11 mouse cellular contexts compared by ENCODE assay signal in genomic region chr11:90663052-90663451, GRCm38 (mm10). TPM values are rescaled to one million over a fixed set of nuclear protein-coding genes. Genes with fewer than 3 reads are reported as not detected.
A peak's percentile ranks its signal among the peaks of the same experiment; 100 is the strongest.
DNase-seq lines count a peak whose midpoint lies in the region; ATAC-seq and TF ChIP-seq lines count a peak whose summit lies in the region.
"Had no signal": no experiment of that assay in that cellular context is flagged by ENCODE, and none has a peak within 500 bp of the region (broad histone marks: within the 10 kb centered on the region; RNA-seq: fewer than 3 reads in every experiment).

No protein-coding gene starts in this region.

- TF ChIP-seq CTCF in G1E (IDR thresholded peaks at IDR 0.05; ENCODE audit: low read depth, low read length), result no peak

- no peak overlapping the region for H3K4me3 ChIP-seq in forebrain, embryonic 15.5 days
- no peak overlapping the region for H3K4me3 ChIP-seq in forebrain, embryonic 16.5 days (replicated peaks; ENCODE audit: low read length)
- H3K4me3 ChIP-seq in G1E (ENCODE audit: low read depth, low read length), result no peak overlapping the region; the same call in 1 of the 2 replicates
- H3K4me3 ChIP-seq in erythroblast, embryonic 14.5 days (replicated peaks), result peak overlapping the region; percentile 59
- H3K4me3 ChIP-seq in liver, embryonic 16.5 days (ENCODE audit: low read depth, low read length), result peak overlapping the region; percentile 39

- H3K4me2 ChIP-seq in forebrain, embryonic 15.5 days (replicated peaks), result no peak overlapping the region
- H3K4me2 ChIP-seq in forebrain, embryonic 16.5 days (ENCODE audit: low read length), result no peak overlapping the region
- H3K4me2 ChIP-seq in liver, embryonic 16.5 days (ENCODE audit: low read depth, low read length), result peak overlapping the region; percentile 63

- peaks cover 22% of the 10 kb centered on the region for H3K4me1 ChIP-seq in forebrain, embryonic 15.5 days
- H3K4me1 ChIP-seq in forebrain, embryonic 16.5 days (replicated peaks; ENCODE audit: control insufficient read depth, insufficient read depth, low read length), result peaks cover 16% of the 10 kb centered on the region
- H3K4me1 ChIP-seq in G1E (ENCODE audit: insufficient read depth, low read depth, low read length), result peaks cover 52% of the 10 kb centered on the region
- H3K4me1 ChIP-seq in erythroblast, embryonic 14.5 days (ENCODE audit: control insufficient read depth), result peaks cover 84% of the 10 kb centered on the region
- H3K4me1 ChIP-seq in liver, embryonic 16.5 days (ENCODE audit: control insufficient read depth, low read depth, low read length), result peaks cover 54% of the 10 kb centered on the region

- 0 out of 2 replicates have a peak, but pooled peaks have one; percentile 11 for ATAC-seq in forebrain, embryonic 15.5 days (replicated peaks)
- no peak for ATAC-seq in forebrain, embryonic 16.5 days
- peak; percentile 64 for ATAC-seq in G1E (ENCODE audit: extremely low read depth, insufficient number of reproducible peaks, low FRiP score, poor library complexity, severe bottlenecking)
- ATAC-seq in liver, embryonic 16.5 days (ENCODE audit: low read depth), result peak; percentile 75

- no peaks in the 10 kb centered on the region for H3K9me3 ChIP-seq in forebrain, embryonic 15.5 days
- no peaks in the 10 kb centered on the region for H3K9me3 ChIP-seq in forebrain, embryonic 16.5 days (ENCODE audit: control insufficient read depth, low read length)
- no peaks in the 10 kb centered on the region for H3K9me3 ChIP-seq in G1E (replicated peaks)
- H3K9me3 ChIP-seq in erythroblast, embryonic 14.5 days (ENCODE audit: control insufficient read depth, low read length), result no peaks in the 10 kb centered on the region
- no peaks in the 10 kb centered on the region for H3K9me3 ChIP-seq in liver, embryonic 16.5 days (replicated peaks; ENCODE audit: control insufficient read depth, low read length)

- no peaks in the 10 kb centered on the region for H3K27me3 ChIP-seq in forebrain, embryonic 15.5 days
- H3K27me3 ChIP-seq in forebrain, embryonic 16.5 days (replicated peaks; ENCODE audit: control insufficient read depth, insufficient read depth, low read length), result no peaks in the 10 kb centered on the region
- no peaks in the 10 kb centered on the region for H3K27me3 ChIP-seq in G1E (ENCODE audit: insufficient read depth, low read length)
- no peaks in the 10 kb centered on the region for H3K27me3 ChIP-seq in erythroblast, embryonic 14.5 days (ENCODE audit: control insufficient read depth)
- no peaks in the 10 kb centered on the region for H3K27me3 ChIP-seq in liver, embryonic 16.5 days (ENCODE audit: control insufficient read depth, insufficient read depth, low read depth, low read length)

- 79% methylated on average over 3 of the region's 3 CpGs for WGBS in forebrain, embryonic 15.5 days
- WGBS in forebrain, embryonic 16.5 days, result 79% methylated on average over 3 of the region's 3 CpGs
- 25% methylated on average over 3 of the region's 3 CpGs for WGBS in liver, embryonic 16.5 days (ENCODE audit: insufficient replicate concordance)

- DNase-seq in G1E (ENCODE audit: low spot score), result no peak
- DNase-seq in cerebellum, adult 9-11 months, result no peak
- no peak for DNase-seq in adrenal gland, adult 2 months
- no peak for DNase-seq in ovary, adult 18-20 months (ENCODE audit: low spot score)
- DNase-seq: cerebellum, adult 11 months; left cerebral cortex, postnatal 4 days; lung, postnatal 14 days had no signal

- no peaks in the 10 kb centered on the region for H3K36me3 ChIP-seq in forebrain, embryonic 15.5 days
- H3K36me3 ChIP-seq in forebrain, embryonic 16.5 days (ENCODE audit: control insufficient read depth, insufficient read depth), result no peaks in the 10 kb centered on the region
- H3K36me3 ChIP-seq in G1E (replicated peaks), result peaks cover 35% of the 10 kb centered on the region
- H3K36me3 ChIP-seq in erythroblast, embryonic 14.5 days (ENCODE audit: control insufficient read depth), result peaks cover 89% of the 10 kb centered on the region
- peaks cover 24% of the 10 kb centered on the region for H3K36me3 ChIP-seq in liver, embryonic 16.5 days (ENCODE audit: control insufficient read depth, insufficient read depth)

- no peak overlapping the region for H3K27ac ChIP-seq in forebrain, embryonic 15.5 days (replicated peaks)
- no peak overlapping the region for H3K27ac ChIP-seq in forebrain, embryonic 16.5 days (ENCODE audit: low read length)
- H3K27ac ChIP-seq in liver, embryonic 16.5 days (ENCODE audit: low read length), result peak overlapping the region; percentile 97

- H3K9ac ChIP-seq in forebrain, embryonic 15.5 days (replicated peaks), result no peak overlapping the region
- H3K9ac ChIP-seq in forebrain, embryonic 16.5 days (replicated peaks; ENCODE audit: low read depth, low read length), result no peak overlapping the region
- peak overlapping the region; percentile 56 for H3K9ac ChIP-seq in liver, embryonic 16.5 days (ENCODE audit: low read depth, low read length)

RNA-seq across cellular contexts. Expression of gene Cox11, which starts 25.1 kb away (rescaled TPM):
- 38.0 and 39.9 TPM in 2 replicates for polyA plus RNA-seq in forebrain, embryonic 15.5 days (2015; fragmentation: Nextera tagmentation; extraction: Ambion mirVana)
- 34.3 and 37.3 TPM in 2 replicates for polyA plus RNA-seq in forebrain, embryonic 16.5 days (2015; fragmentation: Nextera tagmentation; extraction: Ambion mirVana)
- total RNA-seq in G1E (2014; fragmentation: Nextera tagmentation) (18.3 and 22.7 TPM in 2 replicates), G1E (2017) (19.2 and 26.9 TPM in 2 replicates)
- polyA plus RNA-seq in G1E (2012), result 11.6 and 15.6 TPM in 2 replicates
- 3.3 and 3.7 TPM in 2 replicates for polyA plus RNA-seq in erythroblast, embryonic 14.5 days (2012)
- 17.9 and 19.1 TPM in 2 replicates for polyA plus RNA-seq in liver, embryonic 16.5 days (2015; fragmentation: Nextera tagmentation; extraction: Ambion mirVana)
- total RNA-seq in adrenal gland, adult 2 months (2021), result 10 to 100 TPM; 14.7 to 19.2 TPM
- 23.9 and 30.4 TPM in 2 replicates for polyA plus RNA-seq in adrenal gland, adult 2 months (2012; rRNA removed)

RNA-seq across cellular contexts. Expression of gene Tom1l1, which starts 25.1 kb away (rescaled TPM):
- polyA plus RNA-seq in forebrain, embryonic 15.5 days (2015; fragmentation: Nextera tagmentation; extraction: Ambion mirVana), result 11.6 and 12.7 TPM in 2 replicates
- 11.4 and 13.1 TPM in 2 replicates for polyA plus RNA-seq in forebrain, embryonic 16.5 days (2015; fragmentation: Nextera tagmentation; extraction: Ambion mirVana)
- total RNA-seq in G1E (2014; fragmentation: Nextera tagmentation) (36.5 and 75.4 TPM in 2 replicates), G1E (2017) (39.2 and 43.2 TPM in 2 replicates)
- polyA plus RNA-seq in G1E (2012), result 1.0 and 2.0 TPM in 2 replicates
- 1.2 and 1.3 TPM in 2 replicates for polyA plus RNA-seq in erythroblast, embryonic 14.5 days (2012)
- 50.3 and 51.8 TPM in 2 replicates for polyA plus RNA-seq in liver, embryonic 16.5 days (2015; fragmentation: Nextera tagmentation; extraction: Ambion mirVana)
- 10 to 100 TPM; 43.6 to 57.7 TPM for total RNA-seq in adrenal gland, adult 2 months (2021)
- polyA plus RNA-seq in adrenal gland, adult 2 months (2012; rRNA removed), result 3.8 and 7.8 TPM in 2 replicates

RNA-seq across cellular contexts. Expression of gene Stxbp4, which starts 25.2 kb away (rescaled TPM):
- 20.8 and 20.9 TPM in 2 replicates for polyA plus RNA-seq in forebrain, embryonic 15.5 days (2015; fragmentation: Nextera tagmentation; extraction: Ambion mirVana)
- polyA plus RNA-seq in forebrain, embryonic 16.5 days (2015; fragmentation: Nextera tagmentation; extraction: Ambion mirVana), result 17.7 and 19.4 TPM in 2 replicates
- total RNA-seq in G1E (2014; fragmentation: Nextera tagmentation), result 23.5 and 25.2 TPM in 2 replicates
- 6.2 and 8.2 TPM in 2 replicates for total RNA-seq in G1E (2017)
- 0.22 and 0.28 TPM in 2 replicates for polyA plus RNA-seq in G1E (2012)
- 0.13 and 0.15 TPM in 2 replicates for polyA plus RNA-seq in erythroblast, embryonic 14.5 days (2012)
- polyA plus RNA-seq in liver, embryonic 16.5 days (2015; fragmentation: Nextera tagmentation; extraction: Ambion mirVana), result 6.0 and 6.6 TPM in 2 replicates
- total RNA-seq in adrenal gland, adult 2 months (2021), result 10 to 100 TPM in 1 of 2 experiments, 1 to 10 TPM in 1; 8.4 to 12.0 TPM
- 1.7 and 2.0 TPM in 2 replicates for polyA plus RNA-seq in adrenal gland, adult 2 months (2012; rRNA removed)

Comparison
In these comparisons a context has a peak if more than half of its experiments do, and no peak if none do; other contexts are left out.
1. H3K4me3 ChIP-seq: peak in erythroblast, embryonic 14.5 days (single experiment) and liver, embryonic 16.5 days (single experiment); none in forebrain, embryonic 15.5 days (single experiment), forebrain, embryonic 16.5 days (single experiment) and G1E (single experiment).